Mouse (Mus musculus): Measurements from ENCODE around the gene Cryab.

Gene Cryab

DNA sequence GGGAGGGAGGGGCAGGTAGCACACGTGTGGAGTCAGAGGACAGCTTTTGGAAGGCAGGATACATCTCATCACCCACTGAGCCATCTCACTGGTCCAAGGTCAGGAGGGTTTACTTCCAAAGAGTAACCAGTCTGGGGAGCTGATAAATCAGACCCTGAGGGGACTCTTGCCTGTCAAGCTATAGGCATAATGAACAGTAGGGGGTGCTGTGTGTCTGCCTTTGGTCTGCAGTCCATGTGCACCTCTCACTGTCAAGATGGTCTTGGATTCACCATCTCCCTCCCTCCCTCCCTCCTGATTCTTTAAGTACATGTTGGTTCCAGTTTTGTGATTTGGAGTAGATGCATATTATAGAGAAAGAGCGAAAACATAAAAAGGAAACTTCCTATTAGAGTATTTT is 49.9 kb downstream of the Cryab start:
- no peak for DNase-seq

DNA sequence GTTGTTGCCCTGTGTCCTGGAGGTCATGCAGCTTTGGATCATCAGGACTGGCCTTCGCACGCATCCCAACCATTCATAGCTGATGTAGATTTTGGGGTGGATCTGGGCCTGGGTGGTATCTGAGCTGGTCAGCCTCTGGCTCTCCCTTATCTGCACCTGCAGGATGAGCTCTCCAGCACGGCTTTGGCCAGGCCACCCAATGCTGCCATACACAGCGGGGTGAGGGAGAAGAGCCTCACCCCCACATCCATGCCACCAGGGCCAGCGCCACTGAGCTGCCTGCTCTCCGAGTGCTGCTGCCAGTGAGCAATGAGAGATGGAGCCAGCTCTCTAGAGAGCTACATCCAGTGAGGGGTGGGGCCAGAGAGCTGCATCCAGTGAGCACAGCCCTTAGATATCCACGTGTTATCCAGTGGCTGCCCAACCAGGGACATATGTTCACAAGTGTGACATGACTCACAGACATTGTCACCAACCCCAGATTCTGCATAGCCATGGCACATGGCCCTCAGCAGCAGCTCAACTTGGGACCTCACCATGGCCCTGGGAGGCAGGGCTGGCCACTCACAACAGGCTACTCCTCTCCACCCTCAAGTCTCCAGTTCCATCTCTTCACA is 52.0 kb downstream of the Cryab start:
- no peak for DNase-seq

Measured in kidney, adult 11 months (tissue).